Mouse (Mus musculus) CH12.LX (cell line): ENCODE data around the gene Tef. TPM values are rescaled to one million over a fixed set of nuclear protein-coding genes. Genes with fewer than 3 reads are reported as not detected.
A peak's percentile ranks its signal among the peaks of the same experiment; 100 is the strongest.

Experiments used
- DNase-seq: peaks from one replicate; pipeline ENCODE4 v3.0.0-alpha.2; 2013; ENCODE audit errors: extremely low read depth
- H3K27ac ChIP-seq: 2 replicates; pipeline ENCODE4 v1.5.1; 2012; ENCODE audit warnings: low read depth, mild to moderate bottlenecking, control low read depth, moderate library complexity; ENCODE audit not compliant: insufficient read depth
- H3K27me3 ChIP-seq: replicated peaks from 2 replicates; pipeline ENCODE3; 2012; ENCODE audit warnings: inconsistent platforms
- H3K36me3 ChIP-seq, 2 experiments: replicated peaks in 1 of 2; 2 replicates each; pipeline versions ENCODE3 to v1.6.1; 2012; ENCODE audit warnings: inconsistent platforms in 1 of 2, low read length in 1 of 2, mild to moderate bottlenecking in 1 of 2, mixed read lengths in 1 of 2, moderate library complexity in 1 of 2; ENCODE audit not compliant: control insufficient read depth in 1 of 2, insufficient read depth in 1 of 2
- H3K4me1 ChIP-seq, 2 experiments: 2 replicates each; pipeline ENCODE4 v1.6.1; 2012; ENCODE audit warnings: inconsistent platforms in 1 of 2, moderate library complexity in 1 of 2; ENCODE audit not compliant: insufficient read depth in 2 of 2, control insufficient read depth in 1 of 2
- H3K4me2 ChIP-seq: 2 replicates; pipeline ENCODE4 v1.6.1; 2012; ENCODE audit warnings: low read depth, mild to moderate bottlenecking, control low read depth; ENCODE audit not compliant: poor library complexity, insufficient read depth, severe bottlenecking
- H3K4me3 ChIP-seq, 3 experiments: fragments of 150-350 bp in 1 of 3; sonication (generic) in 1 of 3; replicated peaks in 1 of 3; 2 replicates each; pipeline versions ENCODE3 to v1.5.1; 2011 to 2012; ENCODE audit warnings: low read depth in 2 of 3, low read length in 2 of 3, mild to moderate bottlenecking in 2 of 3, moderate library complexity in 2 of 3, control low read depth in 1 of 3, improper control_type of control experiment in 1 of 3, inconsistent platforms in 1 of 3, mixed read lengths in 1 of 3; ENCODE audit not compliant: poor library complexity in 1 of 3
- H3K79me2 ChIP-seq: replicated peaks from 2 replicates; pipeline ENCODE4 v1.6.1; 2012; ENCODE audit warnings: mild to moderate bottlenecking, moderate library complexity; ENCODE audit not compliant: control insufficient read depth, poor library complexity, insufficient read depth, severe bottlenecking; ENCODE audit errors: extremely low read depth
- H3K9ac ChIP-seq: 2 replicates; pipeline ENCODE4 v1.6.1; 2012; ENCODE audit warnings: low read depth, mild to moderate bottlenecking, control low read depth, moderate library complexity; ENCODE audit not compliant: insufficient read depth
- H3K9me3 ChIP-seq: replicated peaks from 2 replicates; pipeline ENCODE3; 2012; ENCODE audit warnings: low read length, inconsistent platforms, mixed read lengths
- BHLHE40 ChIP-seq: IDR thresholded peaks from 2 replicates; pipeline ENCODE4 v1.6.1; 2011; ENCODE audit warnings: mild to moderate bottlenecking, low read depth, low read length, improper control_type of control experiment
- CHD1 ChIP-seq: IDR thresholded peaks from 2 replicates; pipeline ENCODE4 v1.6.1; 2012; ENCODE audit warnings: low read depth, low read length, improper control_type of control experiment, inconsistent platforms
- CHD2 ChIP-seq: IDR thresholded peaks from 2 replicates; pipeline ENCODE4 v1.6.1; 2011; ENCODE audit warnings: low read length, improper control_type of control experiment
- CTCF ChIP-seq, 2 experiments: IDR thresholded peaks in 1 of 2; conservative IDR thresholded peaks in 1 of 2; 2 replicates each; pipeline ENCODE4 v1.5.1; 2011 to 2012; ENCODE audit warnings: low read depth in 2 of 2, low read length in 2 of 2, improper control_type of control experiment in 1 of 2, inconsistent platforms in 1 of 2, mild to moderate bottlenecking in 1 of 2, moderate library complexity in 1 of 2
- ELF1 ChIP-seq: IDR thresholded peaks from 2 replicates; pipeline ENCODE4 v1.6.1; 2014; ENCODE audit warnings: low read depth, mild to moderate bottlenecking, inconsistent platforms, low read length, improper control_type of control experiment
- ETS1 ChIP-seq: conservative IDR thresholded peaks from 2 replicates; pipeline ENCODE4 v1.6.1; 2012; ENCODE audit warnings: low read depth, mild to moderate bottlenecking, inconsistent platforms, low read length, improper control_type of control experiment, moderate library complexity
- GABPA ChIP-seq: IDR thresholded peaks from 2 replicates; pipeline ENCODE4 v1.6.1; 2012; ENCODE audit warnings: low read depth, low read length, improper control_type of control experiment, inconsistent platforms; ENCODE audit not compliant: insufficient replicate concordance
- HCFC1 ChIP-seq: IDR thresholded peaks from 2 replicates; pipeline ENCODE4 v1.6.1; 2012; ENCODE audit warnings: low read depth, mild to moderate bottlenecking, inconsistent platforms, low read length, improper control_type of control experiment
- IRF4 ChIP-seq: IDR thresholded peaks from 2 replicates; pipeline ENCODE4 v1.6.1; 2014; ENCODE audit warnings: low read depth, mild to moderate bottlenecking, inconsistent platforms, low read length, improper control_type of control experiment
- JUND ChIP-seq: conservative IDR thresholded peaks from 2 replicates; pipeline ENCODE4 v1.6.1; 2011; ENCODE audit warnings: low read depth, low read length, improper control_type of control experiment
- KAT2A ChIP-seq: IDR thresholded peaks from 2 replicates; pipeline ENCODE4 v1.6.1; 2012; ENCODE audit warnings: low read length, improper control_type of control experiment, inconsistent platforms; ENCODE audit not compliant: insufficient replicate concordance
- MAFK ChIP-seq: IDR thresholded peaks from 2 replicates; pipeline ENCODE4 v1.6.1; 2011; ENCODE audit warnings: low read length, improper control_type of control experiment; ENCODE audit not compliant: insufficient replicate concordance
- MAX ChIP-seq: IDR thresholded peaks from 2 replicates; pipeline ENCODE4 v1.6.1; 2011; ENCODE audit warnings: low read length, improper control_type of control experiment
- MAZ ChIP-seq: IDR thresholded peaks from 2 replicates; pipeline ENCODE4 v1.6.1; 2012; ENCODE audit warnings: low read depth, mild to moderate bottlenecking, inconsistent platforms, low read length, improper control_type of control experiment, moderate library complexity
- MEF2A ChIP-seq: IDR thresholded peaks from 2 replicates; pipeline ENCODE4 v1.6.1; 2014; ENCODE audit warnings: low read depth, mild to moderate bottlenecking, inconsistent platforms, low read length, improper control_type of control experiment, borderline replicate concordance
- MXI1 ChIP-seq: IDR thresholded peaks from 2 replicates; pipeline ENCODE4 v1.6.1; 2011; ENCODE audit warnings: mild to moderate bottlenecking, low read depth, low read length, improper control_type of control experiment
- NRF1 ChIP-seq: IDR thresholded peaks from 2 replicates; pipeline ENCODE4 v1.6.1; 2014; ENCODE audit warnings: low read depth, mild to moderate bottlenecking, inconsistent platforms, low read length, improper control_type of control experiment, moderate library complexity
- POLR2A ChIP-seq: IDR thresholded peaks from 2 replicates; pipeline ENCODE4 v1.6.1; 2011; ENCODE audit warnings: low read depth, mild to moderate bottlenecking, improper control_type of control experiment, low read length
- POLR2AphosphoS2 ChIP-seq: IDR thresholded peaks from 2 replicates; pipeline ENCODE4 v1.6.1; 2011; ENCODE audit warnings: low read depth, low read length, improper control_type of control experiment
- RAD21 ChIP-seq: IDR thresholded peaks from 2 replicates; pipeline ENCODE4 v1.6.1; 2011; ENCODE audit warnings: low read depth, mild to moderate bottlenecking, low read length, improper control_type of control experiment, moderate library complexity
- RCOR1 ChIP-seq: conservative IDR thresholded peaks from 2 replicates; pipeline ENCODE4 v1.6.1; 2012; ENCODE audit warnings: low read depth, mild to moderate bottlenecking, inconsistent platforms, low read length, improper control_type of control experiment
- SMC3 ChIP-seq: IDR thresholded peaks from 2 replicates; pipeline ENCODE4 v1.6.1; 2011; ENCODE audit warnings: low read depth, low read length, improper control_type of control experiment
- USF1 ChIP-seq: IDR thresholded peaks from 2 replicates; pipeline ENCODE4 v1.6.1; 2014; ENCODE audit warnings: low read depth, mild to moderate bottlenecking, inconsistent platforms, low read length, improper control_type of control experiment
- USF2 ChIP-seq: conservative IDR thresholded peaks from 2 replicates; pipeline ENCODE4 v1.6.1; 2011; ENCODE audit warnings: low read depth, low read length, improper control_type of control experiment
- ZC3H11A ChIP-seq: IDR thresholded peaks from 2 replicates; pipeline ENCODE4 v1.6.1; 2012; ENCODE audit warnings: low read depth, mild to moderate bottlenecking, inconsistent platforms, low read length, improper control_type of control experiment
- ZKSCAN1 ChIP-seq: IDR thresholded peaks from 2 replicates; pipeline ENCODE4 v1.6.1; 2012; ENCODE audit warnings: low read depth, inconsistent platforms, low read length, improper control_type of control experiment, borderline replicate concordance
- ZNF384 ChIP-seq: IDR thresholded peaks from 2 replicates; pipeline ENCODE4 v1.6.1; 2012; ENCODE audit warnings: low read depth, low read length, improper control_type of control experiment, inconsistent platforms
- dilution Hi-C: fragments of 300-500 bp; cut with MboI; formaldehyde crosslinking; loops from 2 replicates; pipeline ENCODE4 v1.14.3; 2020; ENCODE audit warnings: low sequenced_read_pairs; ENCODE audit not compliant: extremely low pct_unique_long_range_greater_than_20kb, extremely low pct_ligation_motif_present
- in situ Hi-C: fragments of 300-500 bp; cut with MboI; formaldehyde crosslinking; loops from 3 replicates; pipeline ENCODE4 v1.14.3; 2019; ENCODE audit warnings: low sequenced_read_pairs, low pct_ligation_motif_present, low pct_unique_long_range_greater_than_20kb, mixed read lengths
- polyA plus RNA-seq: library from polyadenylated mRNA; unstranded; fragments of >175 nt; gene quantifications from 2 replicates; pipeline ENCODE4 v1.2.1, GENCODE M21; 2012; ENCODE audit warnings: low read depth; ENCODE audit not compliant: insufficient read length
- total RNA-seq, 2 experiments: library from RNA; depleted of rRNA; stranded (reverse); fragments of 300-350 nt in 1 of 2; fragments of >200 nt in 1 of 2; gene quantifications; 2 replicates each; pipeline ENCODE4 v1.2.3; 2012 to 2014

Gene Tef
- total and polyA plus RNA-seq, 3 experiments: 14.7 to 17.2 (median 14.9) TPM

- DNase-seq: no peak
- in situ Hi-C loops: no loop called here
- Histone ChIP-seq H3K4me3 (no peak overlapping the region), H3K4me1 (peaks cover 3 to 27% of the 10 kb centered on the region in 2 experiments; a peak in 2 of 4 replicates), H3K9ac (no peak overlapping the region), H3K9me3 (no peaks in the 10 kb centered on the region), H3K27me3 (no peaks in the 10 kb centered on the region), H3K4me2 (no peak overlapping the region), H3K36me3 (peaks cover 42 to 68% of the 10 kb centered on the region in 2 experiments), H3K27ac (no peak overlapping the region), H3K79me2 (peaks cover 43% of the 10 kb centered on the region)
- TF ChIP-seq CHD2: no peak
- no peak for TF ChIP-seq ETS1
- dilution Hi-C loops: no loop called here
Observed at GRCm38 (mm10) chr15:81852411-81853000, 50.3 kb downstream of the Tef start.

- H3K4me2 ChIP-seq: no peak overlapping the region
- peaks cover 3 to 27% of the 10 kb centered on the region in 2 experiments; a peak in 2 of 4 replicates for H3K4me1 ChIP-seq
Observed at GRCm38 (mm10) chr15:81853081-81853480, 50.9 kb downstream of the Tef start.

GRCm38 (mm10) chr15:81856030-81856790 lies 54.0 kb downstream of the Tef start:
- DNase-seq: peak; percentile 96
- Histone ChIP-seq H3K27ac (peak overlapping the region; percentile 50; the same call in 1 of the 2 replicates), H3K36me3 (peaks cover 18 to 38% of the 10 kb centered on the region in 2 experiments), H3K4me3 (peak overlapping the region; percentile 74 to 89 (median 89)), H3K9me3 (no peaks in the 10 kb centered on the region), H3K79me2 (peaks cover 43% of the 10 kb centered on the region), H3K4me2 (peak overlapping the region; percentile 58), H3K27me3 (no peaks in the 10 kb centered on the region), H3K9ac (peak overlapping the region; percentile 85), H3K4me1 (peaks cover 3 to 27% of the 10 kb centered on the region in 2 experiments; a peak in 2 of 4 replicates)
- in situ Hi-C loops: no loop called here
- TF ChIP-seq BHLHE40: peak; percentile 38; the same call in 1 of the 2 replicates
- peak; percentile 58; the same call in 1 of the 2 replicates for TF ChIP-seq POLR2A
- peak; percentile 97 for TF ChIP-seq HCFC1
- TF ChIP-seq ELF1: peak; percentile 67
- no peak; the same call in 1 of the 2 replicates for TF ChIP-seq MEF2A
- TF ChIP-seq KAT2A: peak; percentile 86; the same call in 1 of the 2 replicates
- peak; percentile 97 for TF ChIP-seq NRF1
- no peak for TF ChIP-seq JUND
- peak; percentile 47; the same call in 1 of the 2 replicates for TF ChIP-seq MXI1
- peak; percentile 8; the same call in 1 of the 2 replicates for TF ChIP-seq GABPA
- TF ChIP-seq MAX: no peak
- TF ChIP-seq ZNF384: no peak
- TF ChIP-seq POLR2AphosphoS2: no peak
- dilution Hi-C loops: no loop called here

More at GRCm38 (mm10) chr15:81853081-81853480, 50.9 kb downstream of the Tef start:
- in situ Hi-C loops: no loop called here
- no peaks in the 10 kb centered on the region for H3K9me3 ChIP-seq
- H3K27me3 ChIP-seq: no peaks in the 10 kb centered on the region
- peaks cover 48% of the 10 kb centered on the region for H3K79me2 ChIP-seq
- H3K36me3 ChIP-seq: peaks cover 38 to 63% of the 10 kb centered on the region in 2 experiments
- TF ChIP-seq MAZ: no peak
- no peak for TF ChIP-seq KAT2A
- no peak for TF ChIP-seq IRF4
- TF ChIP-seq USF1: no peak
- no peak for TF ChIP-seq RAD21
- TF ChIP-seq CTCF (conservative IDR thresholded peaks at IDR 0.05 in 1 of 2, IDR thresholded peaks at IDR 0.05 in 1 of 2; ENCODE audit: low read depth in 2 of 2, low read length in 2 of 2): no peak
- no peak for TF ChIP-seq POLR2A
- TF ChIP-seq RCOR1: no peak
- TF ChIP-seq USF2: no peak
- no peak for TF ChIP-seq CHD1
- no peak for TF ChIP-seq MAX
- no peak for TF ChIP-seq ZNF384
- no peak for TF ChIP-seq ZKSCAN1
- no peak for TF ChIP-seq ZC3H11A
- TF ChIP-seq MAFK: no peak
- no peak for TF ChIP-seq MXI1
- no peak for TF ChIP-seq SMC3
- H3K9ac ChIP-seq: no peak overlapping the region
- H3K27ac ChIP-seq: no peak overlapping the region
- dilution Hi-C loops: no loop called here
- H3K4me3 ChIP-seq: no peak overlapping the region
- DNase-seq: no peak
